ENCODE assay signal across 28 mouse cellular contexts in the genomic region with DNA sequence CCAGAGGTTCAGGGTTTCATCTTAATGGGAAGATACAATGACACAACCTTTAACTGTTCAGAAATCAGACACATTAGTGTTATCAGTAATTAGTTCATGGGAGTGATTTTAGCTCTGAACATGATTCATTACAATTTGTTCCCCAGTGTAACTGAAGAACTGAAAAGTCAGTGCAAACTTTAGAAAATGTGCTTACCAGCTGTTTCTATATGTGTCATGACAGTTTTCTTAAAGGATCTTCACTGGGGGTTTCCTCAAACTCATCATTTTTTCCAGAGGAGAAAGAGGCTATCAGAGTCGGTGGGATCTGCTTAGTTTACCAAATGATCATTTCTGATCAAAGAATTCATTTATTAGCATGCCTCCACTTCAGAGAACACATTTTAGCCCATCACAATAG. TPM values are rescaled to one million over a fixed set of nuclear protein-coding genes. Genes with fewer than 3 reads are reported as not detected.
"Had no signal": no experiment of that assay in that cellular context is flagged by ENCODE, and none has a peak within 500 bp of the region (broad histone marks: within the 10 kb centered on the region; RNA-seq: fewer than 3 reads in every experiment).

No protein-coding gene starts in this region.

- H3K36me3 ChIP-seq: heart, embryonic 13.5 days; heart, embryonic 15.5 days; hindbrain, embryonic 12.5 days; hindbrain, embryonic 15.5 days; limb, embryonic 10.5 days; limb, embryonic 12.5 days; liver, embryonic 13.5 days had no signal

- H3K4me3 ChIP-seq: heart, adult 2 months; heart, embryonic 13.5 days; heart, embryonic 15.5 days; hindbrain, embryonic 12.5 days; hindbrain, embryonic 15.5 days; layer of hippocampus, adult 2 months; left cerebral cortex, adult 2 months; limb, embryonic 10.5 days; limb, embryonic 12.5 days; liver, embryonic 13.5 days had no signal

- H3K9ac ChIP-seq: heart, embryonic 13.5 days; heart, embryonic 15.5 days; hindbrain, embryonic 12.5 days; hindbrain, embryonic 15.5 days; limb, embryonic 12.5 days; liver, embryonic 13.5 days had no signal

- H3K4me2 ChIP-seq: heart, embryonic 11.5 days; heart, embryonic 13.5 days; heart, embryonic 15.5 days; hindbrain, embryonic 12.5 days; hindbrain, embryonic 15.5 days; limb, embryonic 12.5 days; liver, embryonic 11.5 days; liver, embryonic 13.5 days had no signal

- ATAC-seq: hindbrain, postnatal 0 days; intestine, embryonic 16.5 days had no signal

- H3K9me3 ChIP-seq: heart, embryonic 13.5 days; heart, embryonic 15.5 days; hindbrain, embryonic 12.5 days; hindbrain, embryonic 15.5 days; limb, embryonic 10.5 days; limb, embryonic 12.5 days; liver, embryonic 13.5 days had no signal

- H3K27ac ChIP-seq: heart, adult 2 months; heart, embryonic 13.5 days; heart, embryonic 15.5 days; hindbrain, embryonic 12.5 days; hindbrain, embryonic 15.5 days; hindbrain, postnatal 0 days; layer of hippocampus, adult 2 months; left cerebral cortex, adult 2 months; limb, embryonic 10.5 days; limb, embryonic 12.5 days; liver, embryonic 13.5 days had no signal

- DNase-seq: gastrocnemius, postnatal 14 days; gastrocnemius, postnatal 36 days; heart, adult 11 months; heart, adult 2 months; heart, postnatal 14 days; heart, postnatal 36 days; kidney, adult 18-20 months; kidney, adult 8-10 months; kidney, postnatal 10 days; kidney, postnatal 25 days; kidney, postnatal 4 days; liver; liver, embryonic 13.5 days had no signal

RNA-seq across cellular contexts. Expression of gene Spag6, which starts 1.3 kb away (rescaled TPM):
- total RNA-seq: heart, postnatal 14 days; hematopoietic stem cell, adult 5-6 weeks; hindbrain, postnatal 0 days had no signal
- polyA plus RNA-seq: heart, embryonic 11.5 days; heart, embryonic 13.5 days; intestine, embryonic 14.5 days; kidney, embryonic 16.5 days; limb, embryonic 10.5 days; liver, embryonic 11.5 days; liver, embryonic 13.5 days had no signal
